Mouse (Mus musculus): ENCODE results near the gene Abracl.

Gene Abracl

DNA sequence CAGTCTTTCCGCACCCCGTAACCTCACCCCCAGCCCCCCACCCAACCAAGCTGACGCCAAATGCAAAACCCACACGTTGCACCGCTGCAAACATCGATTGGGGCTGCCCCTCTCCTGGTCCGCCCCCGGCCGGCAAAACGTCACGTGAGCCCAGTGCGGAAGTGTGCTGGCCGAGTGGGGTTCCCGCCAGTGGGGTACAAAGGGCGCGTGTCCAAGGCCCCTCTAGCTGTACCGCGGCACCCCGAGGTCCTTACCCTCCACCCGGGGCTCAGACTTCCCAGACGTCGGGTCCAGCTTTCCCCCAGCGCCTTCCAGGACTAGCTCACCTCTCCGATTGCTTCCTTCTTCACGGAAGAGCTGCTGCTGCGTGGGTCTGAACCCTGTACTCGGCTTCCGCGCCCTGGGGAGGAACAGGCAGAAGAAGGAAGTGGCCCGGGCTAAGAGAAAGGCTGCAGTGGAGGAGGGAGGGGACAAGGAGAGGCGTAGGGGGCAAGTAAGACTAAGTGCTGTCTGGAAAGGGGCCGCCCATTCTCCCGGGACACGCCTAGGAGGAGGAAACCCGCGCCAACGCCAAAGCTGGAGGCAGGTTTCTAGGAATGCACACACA lies at the start of gene Abracl:
Abracl (minus strand) TSS at position 548 of the 607 bp plus-strand sequence.
- DNase-seq, result peak; percentile 79 to 82

DNA sequence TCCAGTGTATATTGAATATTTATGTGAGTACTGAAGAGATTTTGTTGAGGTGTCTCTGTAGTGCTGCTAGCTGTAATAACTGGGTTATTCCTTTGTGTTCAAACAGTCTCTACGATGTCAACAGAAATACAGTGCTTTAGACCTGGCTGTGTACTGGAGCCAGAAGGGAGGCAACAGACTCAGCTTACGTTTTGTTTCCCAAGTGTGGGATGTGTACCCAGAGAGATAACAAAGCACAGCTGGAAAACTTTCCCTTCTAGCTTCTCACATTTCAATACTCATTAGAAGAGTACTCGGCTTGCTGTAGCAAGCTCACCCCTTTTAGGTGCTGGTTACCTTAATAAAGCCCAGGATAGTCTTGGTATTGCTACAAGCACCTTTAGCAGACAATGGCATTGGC lies 49.8 kb upstream of the Abracl start:
- no peak for DNase-seq

DNA sequence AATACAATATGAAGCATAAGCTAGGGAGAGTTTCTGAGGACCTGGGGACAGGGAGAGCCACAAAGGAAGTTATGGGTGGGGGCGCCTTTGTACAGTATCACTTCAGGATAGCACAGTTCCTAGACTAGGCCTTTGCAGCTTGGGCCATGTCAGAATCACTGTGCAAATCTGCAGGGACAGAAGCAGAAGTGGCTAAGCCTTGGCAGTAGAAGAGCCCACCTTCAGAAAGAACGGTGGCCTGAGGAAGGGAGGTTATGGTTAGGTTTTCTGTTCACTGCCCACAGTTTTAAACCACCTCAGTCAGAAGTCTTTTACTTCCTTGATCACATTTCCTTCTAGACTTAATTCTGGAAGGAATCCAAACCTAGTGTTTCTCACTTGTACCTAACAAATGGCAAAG lies 47.5 kb upstream of the Abracl start:
- DNase-seq, result no peak

DNA sequence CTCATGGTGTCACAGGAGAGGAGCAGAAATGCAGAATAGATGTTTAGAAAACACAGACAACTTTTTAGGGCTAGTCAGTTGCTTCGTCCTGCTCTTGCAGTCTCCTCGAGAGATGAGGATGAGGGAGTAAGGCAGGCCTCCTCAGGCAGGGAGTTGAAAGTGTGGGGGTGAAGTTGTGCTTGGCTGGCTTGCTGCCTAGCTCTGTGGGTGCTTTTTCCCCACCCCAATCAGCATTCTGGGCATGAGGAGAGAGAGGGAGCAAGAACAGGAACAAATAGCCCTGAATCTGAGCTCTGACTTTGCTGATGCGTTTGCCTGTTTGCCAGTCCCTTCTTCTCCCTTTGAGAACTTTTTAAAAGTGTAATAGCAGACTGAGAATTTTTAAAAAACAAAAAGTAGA lies 47.1 kb upstream of the Abracl start:
- peak; percentile 39 to 60 for DNase-seq

DNA sequence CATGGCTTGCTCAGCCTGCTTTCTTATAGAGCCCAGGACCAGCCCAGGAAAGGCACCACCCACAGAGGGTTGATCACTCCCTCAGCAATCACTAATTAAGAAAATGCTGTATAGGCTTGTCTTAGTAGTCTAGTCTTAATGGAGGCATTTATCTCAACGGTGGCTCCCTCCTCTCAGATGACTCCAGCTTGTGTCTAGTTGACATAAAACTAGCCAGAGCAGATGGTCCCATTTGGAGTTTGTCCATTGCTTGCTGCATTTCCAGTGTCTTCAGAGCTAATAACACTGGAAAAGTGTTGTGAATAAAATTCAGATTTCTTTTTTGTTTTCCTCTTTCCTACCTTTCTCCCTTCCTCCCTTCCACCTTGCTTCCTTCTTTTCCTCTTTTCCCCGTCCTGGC lies 46.5 kb upstream of the Abracl start:
- DNase-seq, result peak; percentile 23 to 26

DNA sequence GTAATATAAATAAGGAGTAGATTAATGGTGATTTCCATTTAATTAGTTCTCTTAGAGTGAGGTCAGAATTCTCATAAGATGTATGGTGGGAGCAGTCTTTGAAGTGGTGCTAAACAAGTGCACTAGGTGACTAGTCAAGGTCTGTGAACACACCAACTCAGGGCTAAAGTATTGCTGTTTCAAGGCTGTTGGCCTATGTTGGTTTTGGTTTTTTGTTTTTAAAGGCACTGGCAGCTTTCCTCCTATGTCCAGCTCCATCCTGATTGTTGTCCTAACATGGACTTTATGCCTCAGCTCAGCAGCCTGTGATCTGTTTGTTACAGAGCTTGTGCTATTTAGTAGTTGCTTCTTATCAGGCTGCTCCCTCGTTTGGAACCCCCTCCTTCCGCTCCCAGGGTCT lies 45.8 kb upstream of the Abracl start:
- no peak for DNase-seq

DNA sequence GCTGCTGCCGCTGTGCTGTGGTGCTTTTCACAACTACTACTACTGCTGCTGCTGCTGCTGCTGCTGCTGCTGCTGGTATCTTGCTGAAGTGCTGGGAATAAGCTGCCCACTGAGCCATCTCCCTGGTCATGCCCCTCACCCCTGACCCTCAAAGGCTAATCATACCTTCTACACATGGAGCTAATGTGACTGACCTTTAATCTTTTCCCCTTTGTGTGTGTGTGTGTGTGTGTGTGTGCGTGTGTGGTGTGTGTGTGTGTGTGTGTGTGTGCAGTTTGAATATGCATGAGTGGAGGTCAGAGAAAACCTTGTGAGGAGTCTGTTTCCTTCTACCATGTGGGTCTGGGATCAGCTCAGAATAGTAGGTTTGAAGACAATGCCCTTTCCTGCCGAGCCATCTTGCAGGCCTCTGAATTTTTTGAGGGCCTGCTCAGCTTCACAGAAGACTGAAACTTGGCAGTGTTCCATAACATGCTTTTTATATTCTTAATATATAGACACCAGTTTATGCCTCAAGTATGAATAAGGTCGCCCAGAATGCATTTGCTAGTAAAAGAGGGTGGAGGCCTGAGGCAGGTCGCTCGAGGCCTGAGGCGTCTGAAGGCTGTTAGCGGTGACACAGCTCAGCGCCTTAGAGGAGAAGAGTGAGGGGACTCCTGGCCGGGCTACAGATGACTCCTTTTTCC lies 44.8 kb upstream of the Abracl start:
- no peak for DNase-seq

DNA sequence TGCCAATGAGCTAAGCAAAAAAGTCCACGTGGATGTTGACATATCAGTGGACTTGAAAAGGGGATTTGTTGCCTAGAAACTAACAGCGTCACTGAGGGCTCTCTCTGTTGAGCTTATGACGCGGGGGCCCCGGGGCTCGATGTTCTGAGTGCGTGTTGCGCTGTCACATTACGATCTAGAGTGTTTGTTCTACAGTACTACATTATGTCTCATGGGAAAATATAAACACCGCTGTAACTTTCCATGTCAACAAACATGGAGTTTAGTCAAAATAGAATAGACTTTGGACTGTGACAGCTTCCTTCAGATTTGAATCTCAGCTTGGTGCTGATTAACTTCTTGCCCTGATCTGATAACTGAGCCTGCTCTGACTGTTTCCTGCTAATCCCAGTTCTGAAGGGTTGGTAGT lies 42.9 kb upstream of the Abracl start:
- DNase-seq, result no peak

DNA sequence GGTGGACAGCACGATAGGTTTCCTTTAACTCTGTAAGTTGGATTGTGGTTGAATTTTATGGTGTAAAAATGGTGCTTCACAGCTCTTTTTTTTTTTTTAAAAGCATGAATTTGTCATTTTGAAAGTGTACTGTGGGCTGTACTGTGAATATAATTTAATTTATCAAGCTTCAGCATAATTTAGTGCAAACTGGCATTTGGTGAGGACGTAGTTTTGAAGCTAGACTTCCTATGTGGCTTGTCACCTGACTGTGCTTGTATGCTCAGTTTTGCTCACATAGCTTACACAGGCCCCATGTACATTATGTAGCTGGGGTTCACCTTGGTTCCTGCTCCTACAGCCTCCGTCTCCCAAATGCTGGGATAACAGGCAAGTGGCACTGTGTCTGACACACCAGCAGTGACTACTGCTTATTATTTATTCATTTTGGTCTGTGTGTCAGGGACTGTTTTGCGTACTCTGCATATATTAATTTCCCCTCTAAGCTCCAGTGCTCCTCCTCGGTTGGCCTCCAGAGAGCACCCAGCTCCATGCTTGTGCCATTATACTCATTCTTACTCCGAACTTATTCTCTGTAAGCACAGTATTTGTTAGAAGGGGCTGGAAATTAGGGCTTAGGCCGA lies 41.6 kb upstream of the Abracl start:
- DNase-seq, result no peak

DNA sequence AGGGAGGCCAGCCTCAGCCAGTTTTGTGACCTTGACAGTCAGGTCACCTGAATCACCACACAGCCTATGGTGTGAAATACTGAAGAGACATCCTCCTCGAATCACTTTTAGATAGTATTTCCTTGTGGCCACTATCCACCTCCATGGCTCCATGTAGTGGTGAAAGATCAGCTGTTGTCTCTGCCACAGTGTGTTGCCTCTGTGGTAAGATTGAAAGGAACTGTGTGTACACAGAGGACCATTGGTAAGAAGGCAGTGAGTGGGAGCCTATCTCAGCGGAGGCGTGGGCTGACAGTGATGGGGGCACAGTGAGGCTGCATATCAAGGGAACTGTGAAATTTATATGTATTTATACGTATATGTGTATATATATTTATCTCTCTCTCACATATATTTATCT lies 38.4 kb upstream of the Abracl start:
- no peak for DNase-seq

DNA sequence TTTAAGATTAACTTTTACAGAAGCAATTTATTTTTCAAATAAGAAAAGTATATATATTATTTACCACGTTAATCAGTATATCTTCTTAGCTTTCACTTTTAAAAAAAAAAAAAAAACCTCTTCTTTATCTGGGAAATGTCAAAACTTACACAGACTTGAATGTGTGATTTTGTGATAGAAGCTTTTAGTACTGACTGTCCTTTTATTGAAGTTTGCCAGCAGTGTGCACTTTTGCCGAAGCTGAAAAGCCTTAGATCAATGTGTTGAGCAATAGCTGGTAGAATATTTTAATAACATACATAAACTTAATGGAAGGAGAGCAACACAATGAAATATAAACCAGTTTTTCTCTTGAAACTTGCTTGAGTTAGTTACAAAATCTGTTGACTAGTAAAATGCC lies 37.7 kb upstream of the Abracl start:
- DNase-seq, result no peak

DNA sequence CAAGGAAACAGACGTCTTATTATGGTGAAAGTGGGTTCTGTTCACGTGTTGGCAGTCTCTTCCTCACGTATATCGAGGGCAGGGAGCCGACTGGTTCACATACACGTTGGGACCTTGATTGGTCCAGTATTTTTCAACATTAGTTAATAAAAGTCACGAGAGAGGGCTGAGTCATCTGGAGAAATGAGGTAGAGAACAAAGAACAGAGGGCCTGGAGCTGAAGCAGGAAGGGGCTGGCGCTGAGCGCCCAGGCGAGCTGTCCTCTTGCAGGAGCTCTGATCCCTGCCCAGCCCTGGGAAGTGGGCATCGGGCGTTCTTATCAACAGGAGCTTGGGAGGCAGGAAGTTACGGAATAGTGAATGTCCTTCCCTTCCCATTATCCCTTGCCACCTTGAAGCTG lies 36.7 kb upstream of the Abracl start:
- DNase-seq, result no peak

DNA sequence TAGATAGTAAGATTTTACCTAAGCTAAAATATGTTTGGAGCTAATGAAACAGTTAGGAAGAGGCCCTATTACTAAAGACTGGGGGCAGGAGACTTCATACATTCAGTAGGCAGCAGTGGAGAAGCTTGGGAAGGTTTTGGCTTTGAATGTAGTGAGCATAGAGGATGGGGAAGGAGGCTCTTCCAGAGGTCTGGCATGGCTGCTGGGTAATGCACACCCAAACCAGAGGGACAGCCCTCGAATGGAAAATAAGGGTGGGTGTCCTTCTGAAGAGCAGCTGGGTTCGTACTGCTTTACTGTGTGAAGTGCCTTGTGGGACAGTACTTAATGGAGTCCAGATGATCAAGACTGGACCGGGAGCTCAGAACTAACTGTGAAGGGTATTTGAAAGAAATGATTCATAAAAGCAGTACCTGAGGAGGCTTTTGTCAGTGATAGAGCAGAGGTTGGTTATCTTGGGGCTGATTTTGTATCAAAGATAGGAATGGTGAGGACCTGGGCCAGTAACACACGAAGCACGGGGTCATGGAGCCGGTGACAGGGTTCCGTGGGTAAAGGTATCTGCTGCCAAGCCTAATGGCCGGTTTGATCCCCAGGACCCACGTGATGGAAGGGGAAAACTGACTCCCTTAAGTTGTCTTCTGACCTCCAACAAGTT lies 35.7 kb upstream of the Abracl start:
- no peak for DNase-seq

DNA sequence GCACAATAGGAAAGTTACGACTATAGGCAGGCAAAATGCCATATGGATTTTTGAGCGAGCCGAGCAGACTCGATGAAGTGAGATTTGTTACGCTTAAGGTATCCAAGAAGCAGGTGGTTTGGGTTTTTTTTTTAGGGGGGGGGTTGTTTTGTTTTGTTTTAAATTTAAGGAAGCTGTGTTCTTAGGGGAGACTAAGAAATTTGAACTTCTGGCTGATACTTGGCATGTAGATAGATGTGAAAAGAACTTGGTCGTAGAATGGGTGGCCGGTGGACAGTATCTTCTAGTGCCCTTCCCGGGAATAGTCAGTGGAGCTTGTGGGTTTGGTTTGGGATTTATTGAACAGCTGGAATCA lies 33.3 kb upstream of the Abracl start:
- DNase-seq, result peak in 1 of 2 experiments; percentile 21

DNA sequence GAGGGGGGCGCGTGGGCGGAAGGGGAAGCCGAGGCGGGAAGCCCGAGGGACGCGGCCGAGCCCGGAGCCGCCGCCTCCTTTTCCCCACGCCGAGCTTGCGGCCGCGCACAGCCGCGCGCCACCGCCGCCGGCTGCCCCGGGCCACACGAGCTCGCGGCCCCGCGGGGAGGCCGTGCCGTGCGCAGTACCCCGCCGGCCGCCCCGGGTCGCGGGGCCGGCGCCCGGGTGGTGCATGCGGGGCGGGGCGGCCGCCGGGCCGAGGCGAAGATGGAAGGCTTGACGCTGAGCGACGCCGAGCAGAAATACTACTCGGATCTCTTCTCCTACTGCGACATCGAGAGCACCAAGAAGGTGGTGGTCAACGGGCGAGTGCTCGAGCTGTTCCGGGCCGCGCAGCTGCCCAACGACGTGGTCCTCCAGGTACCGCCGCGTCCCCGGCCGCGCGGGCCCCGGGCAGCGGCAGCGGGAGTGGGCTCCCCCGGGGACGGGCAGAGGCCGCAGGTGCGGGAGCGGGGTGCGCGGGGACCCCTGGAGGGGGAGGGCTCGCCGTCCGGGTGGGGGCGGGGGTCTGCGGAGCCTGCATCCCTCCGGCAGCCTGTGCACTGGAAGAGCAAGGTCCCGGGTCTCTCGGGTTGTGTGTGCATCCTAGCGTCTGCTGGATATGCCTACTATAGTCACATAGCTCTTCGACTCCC lies 32.8 kb upstream of the Abracl start, which contains the start of gene Reps1:
Reps1 (plus strand) TSS at position 166 of the 695 bp plus-strand sequence.
- DNase-seq, result peak; percentile 69

DNA sequence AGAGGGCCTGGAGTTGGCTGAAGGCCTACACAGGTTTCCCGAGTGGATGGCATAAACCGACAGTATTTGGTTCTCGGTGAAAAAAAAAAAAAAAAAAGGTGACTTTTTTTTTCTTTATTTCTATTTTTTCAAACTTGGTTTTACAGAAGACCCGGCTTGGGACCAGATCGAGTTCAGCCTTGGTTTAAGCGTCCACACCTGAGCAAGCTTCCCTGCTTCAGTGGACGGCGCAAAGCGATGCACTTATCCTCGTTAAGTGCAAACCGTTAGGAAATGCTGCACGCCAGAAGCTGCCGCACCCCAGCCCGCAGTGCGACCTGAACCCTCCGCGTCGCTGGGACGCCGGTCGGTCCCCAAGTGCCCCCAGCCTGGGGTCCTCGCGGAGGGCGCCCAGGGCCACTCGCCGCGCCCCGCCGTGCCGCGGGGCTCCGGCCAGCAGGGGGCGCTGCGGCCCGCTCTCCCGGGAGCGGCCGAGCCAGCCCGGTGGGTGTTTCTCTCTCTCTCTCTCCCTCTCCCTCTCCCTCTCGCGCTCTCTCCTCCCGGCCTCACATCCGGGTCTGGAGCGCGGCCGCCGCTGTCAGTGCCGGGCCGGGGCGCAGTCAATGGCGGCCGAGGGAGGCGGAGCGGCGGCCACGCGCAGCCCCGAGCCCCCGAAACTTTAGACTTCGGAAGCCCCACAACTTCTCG lies 32.1 kb upstream of the Abracl start:
- peak; percentile 91 to 92 for DNase-seq

DNA sequence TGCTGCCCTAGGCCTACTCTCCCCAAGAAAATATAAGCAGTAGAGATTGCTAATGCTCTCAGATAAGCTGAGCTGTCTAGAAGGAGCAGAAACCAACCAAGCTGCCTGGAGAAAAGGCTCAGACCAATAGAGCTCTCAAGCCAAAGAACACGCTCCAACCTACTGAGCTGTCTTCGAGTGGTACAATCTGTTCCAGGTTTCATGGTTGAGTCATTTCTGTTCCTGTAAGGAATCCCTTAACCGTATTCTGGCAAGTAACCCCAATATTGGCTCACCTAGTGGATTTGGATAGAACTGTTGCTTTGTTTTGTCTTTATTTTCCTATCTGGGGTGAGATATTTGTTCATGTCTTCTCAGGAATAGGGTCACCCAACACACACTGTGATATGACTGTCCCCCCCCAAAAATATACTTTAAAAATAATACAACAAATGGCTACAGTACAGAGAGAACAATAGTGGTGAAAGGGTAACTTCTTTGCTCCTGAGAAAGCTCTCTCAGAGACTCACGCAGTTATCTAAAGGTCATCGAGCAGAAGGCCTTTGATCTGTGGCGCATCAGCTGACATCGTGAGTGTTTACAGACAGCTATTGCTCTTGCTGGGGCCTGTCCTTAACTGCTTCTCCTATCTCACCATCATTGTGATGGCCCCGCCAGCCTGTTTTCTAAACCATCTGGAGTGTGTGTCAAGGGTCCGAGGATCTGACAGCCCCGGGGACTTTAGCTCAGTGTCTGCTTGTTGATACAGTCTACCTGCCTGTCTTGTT lies 24.5 kb upstream of the Abracl start:
- no peak for DNase-seq

DNA sequence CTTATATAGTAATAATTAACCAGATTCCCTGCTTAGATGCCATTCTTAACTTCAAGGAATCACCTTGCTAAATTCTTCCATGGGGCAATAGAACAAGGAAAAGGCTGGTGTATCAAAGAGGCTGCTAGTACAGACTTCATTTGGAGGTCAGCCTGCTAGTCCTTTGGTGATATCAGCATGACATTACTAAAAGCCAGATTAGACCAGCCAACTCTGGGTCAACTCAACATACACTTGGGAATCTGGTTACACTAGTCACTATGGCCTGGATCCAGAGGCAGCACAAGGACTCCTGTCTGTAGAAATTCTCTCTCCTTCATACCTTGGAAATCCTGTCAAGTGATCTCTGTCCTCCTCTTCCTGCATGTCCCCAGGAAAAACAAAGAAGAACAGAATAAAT lies 23.3 kb upstream of the Abracl start:
- DNase-seq, result no peak

DNA sequence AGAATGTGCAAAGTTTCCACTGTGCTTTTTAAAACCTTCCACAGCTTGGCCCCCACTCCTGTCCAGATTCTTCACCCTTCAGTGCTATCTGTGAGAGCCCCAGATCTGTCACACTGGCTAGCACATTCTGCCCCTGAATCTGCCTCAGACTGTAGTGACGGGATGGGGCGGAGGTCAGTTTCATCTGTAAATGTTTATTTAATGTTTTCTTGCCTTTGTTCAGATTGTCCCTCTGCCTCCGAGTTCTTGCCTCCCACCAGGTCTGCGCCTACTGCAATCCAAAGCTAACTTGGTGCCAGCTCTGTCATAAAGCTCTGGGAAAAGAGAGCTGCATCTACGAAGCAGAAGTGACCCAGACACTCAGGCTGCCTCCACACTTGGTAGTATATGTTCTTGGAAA lies 13.8 kb upstream of the Abracl start:
- DNase-seq, result no peak

DNA sequence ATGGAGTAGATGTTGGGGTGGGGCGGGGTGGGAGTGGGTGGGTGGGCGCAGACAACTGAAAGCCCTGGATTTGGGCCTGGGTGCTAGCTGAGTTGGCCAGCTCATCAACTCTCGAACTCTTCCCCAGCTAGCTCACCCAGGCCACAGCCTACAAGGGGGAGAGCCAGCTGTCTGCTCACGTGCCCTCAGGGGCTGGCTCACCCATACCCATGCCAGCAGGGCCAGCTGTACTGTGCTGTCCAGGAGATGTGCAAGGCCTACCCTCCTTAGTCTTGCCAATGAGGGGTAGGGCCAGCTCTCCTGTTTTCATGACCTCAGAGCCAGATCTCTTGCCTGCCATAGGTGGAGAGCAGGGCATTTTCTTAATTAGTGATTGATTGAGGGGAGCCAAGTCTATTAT lies 11.3 kb upstream of the Abracl start:
- peak; percentile 17 to 34 for DNase-seq

DNA sequence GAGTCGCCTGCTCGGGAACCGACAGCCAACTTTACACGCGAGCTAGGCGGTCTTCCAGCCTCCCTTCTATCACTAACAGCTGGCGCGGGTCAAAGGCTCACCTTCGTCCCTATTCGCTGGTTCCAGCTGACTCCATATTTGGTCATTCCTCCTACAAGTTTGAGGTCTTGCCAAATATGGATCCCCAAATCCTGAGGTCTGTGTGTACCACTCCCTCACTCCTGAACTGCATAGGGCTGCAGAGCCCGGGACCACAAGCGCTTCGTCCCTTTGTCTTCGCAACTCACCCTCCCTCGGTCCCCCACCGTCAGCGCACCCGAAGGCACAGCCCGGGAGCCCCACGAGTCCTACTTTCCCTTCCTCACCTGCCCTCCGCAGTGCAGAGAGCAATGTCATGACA lies 776 bp downstream of the Abracl start:
- peak; percentile 73 to 80 for DNase-seq

All from cerebellum, postnatal 10 days (tissue).